Mouse (Mus musculus): ENCODE data around the gene Hps4. TPM values are rescaled to one million over a fixed set of nuclear protein-coding genes. Genes with fewer than 3 reads are reported as not detected.
"Not testable (repeated sequence)": the region's sequence is repeated elsewhere in the genome, so short reads cannot be mapped to it uniquely, and the experiment has no call there.

Hps4 gene
- polyA plus RNA-seq, 1 experiment from 2014 or later: 39.1 TPM

- no peak overlapping the region for H3K27ac ChIP-seq
- ATAC-seq (replicated peaks; ENCODE audit: low FRiP score): no peak
- H3K4me3 ChIP-seq (replicated peaks): no peak overlapping the region
- 88% methylated on average over 4 of the region's 4 CpGs for WGBS
- peaks cover 23% of the 10 kb centered on the region for H3K36me3 ChIP-seq
- H3K4me1 ChIP-seq: peaks cover 26% of the 10 kb centered on the region
- no peak overlapping the region for H3K9ac ChIP-seq
- no peaks in the 10 kb centered on the region for H3K9me3 ChIP-seq (replicated peaks)
- no peak overlapping the region for H3K4me2 ChIP-seq
- no peaks in the 10 kb centered on the region for H3K27me3 ChIP-seq
These were observed 41.2 kb upstream of the Hps4 start for GRCm38 (mm10) chr5:112301694-112302093.

GRCm38 (mm10) chr5:112302310-112302709 is 40.6 kb upstream of the Hps4 start:
- H3K9ac ChIP-seq: no peak overlapping the region
- H3K27me3 ChIP-seq: no peaks in the 10 kb centered on the region
- no peak for ATAC-seq (replicated peaks; ENCODE audit: low FRiP score)
- peaks cover 20% of the 10 kb centered on the region; the same call in 1 of the 2 replicates for H3K4me1 ChIP-seq
- H3K9me3 ChIP-seq (replicated peaks): no peaks in the 10 kb centered on the region
- peaks cover 29% of the 10 kb centered on the region for H3K36me3 ChIP-seq
- no peak overlapping the region for H3K4me3 ChIP-seq (replicated peaks)
- no peak overlapping the region for H3K4me2 ChIP-seq
- 83% methylated on average over 5 of the region's 5 CpGs for WGBS
- no peak overlapping the region for H3K27ac ChIP-seq

- H3K27ac ChIP-seq: no peak overlapping the region
- no peak for ATAC-seq (replicated peaks; ENCODE audit: low FRiP score)
These were observed 37.0 kb upstream of the Hps4 start for GRCm38 (mm10) chr5:112305842-112306241.

GRCm38 (mm10) chr5:112313222-112313885 is 29.5 kb upstream of the Hps4 start:
- Histone ChIP-seq H3K27ac (no peak overlapping the region), H3K9me3 (replicated peaks) (no peaks in the 10 kb centered on the region), H3K4me3 (replicated peaks) (no peak overlapping the region), H3K4me2 (no peak overlapping the region), H3K27me3 (no peaks in the 10 kb centered on the region), H3K9ac (no peak overlapping the region), H3K4me1 (peaks cover 13% of the 10 kb centered on the region), H3K36me3 (peaks cover 76% of the 10 kb centered on the region)
- ATAC-seq (replicated peaks; ENCODE audit: low FRiP score): no peak
- 86% methylated on average over 11 of the region's 11 CpGs for WGBS

More at GRCm38 (mm10) chr5:112305842-112306241, 37.0 kb upstream of the Hps4 start:
- no peaks in the 10 kb centered on the region for H3K27me3 ChIP-seq
- H3K4me2 ChIP-seq: no peak overlapping the region
- H3K9me3 ChIP-seq (replicated peaks): no peaks in the 10 kb centered on the region
- 70% methylated on average over 5 of the region's 5 CpGs for WGBS
- H3K9ac ChIP-seq: no peak overlapping the region
- no peaks in the 10 kb centered on the region for H3K4me1 ChIP-seq
- no peak overlapping the region for H3K4me3 ChIP-seq (replicated peaks)
- peaks cover 63% of the 10 kb centered on the region for H3K36me3 ChIP-seq

GRCm38 (mm10) chr5:112316468-112316867 is 26.4 kb upstream of the Hps4 start:
- no peak overlapping the region for H3K4me2 ChIP-seq
- H3K4me3 ChIP-seq (replicated peaks): no peak overlapping the region
- no peak for ATAC-seq (replicated peaks; ENCODE audit: low FRiP score)
- no peaks in the 10 kb centered on the region for H3K9me3 ChIP-seq (replicated peaks)
- no peaks in the 10 kb centered on the region for H3K27me3 ChIP-seq
- H3K36me3 ChIP-seq: peaks cover 46% of the 10 kb centered on the region
- 72% methylated on average over 5 of the region's 5 CpGs for WGBS
- H3K27ac ChIP-seq: peak overlapping the region; percentile 46; the same call in 1 of the 2 replicates
- H3K4me1 ChIP-seq: peaks cover 13% of the 10 kb centered on the region
- H3K9ac ChIP-seq: no peak overlapping the region

GRCm38 (mm10) chr5:112317328-112317727 is 25.6 kb upstream of the Hps4 start:
- no peak overlapping the region for H3K27ac ChIP-seq
- peaks cover 39% of the 10 kb centered on the region for H3K36me3 ChIP-seq
- no peak overlapping the region for H3K9ac ChIP-seq
- H3K27me3 ChIP-seq: no peaks in the 10 kb centered on the region
- no peak overlapping the region for H3K4me3 ChIP-seq (replicated peaks)
- H3K9me3 ChIP-seq (replicated peaks): no peaks in the 10 kb centered on the region
- WGBS: 50% methylated on average over 5 of the region's 5 CpGs
- H3K4me2 ChIP-seq: no peak overlapping the region
- ATAC-seq (replicated peaks; ENCODE audit: low FRiP score): no peak
- H3K4me1 ChIP-seq: peaks cover 13% of the 10 kb centered on the region

- H3K36me3 ChIP-seq: peaks cover 19% of the 10 kb centered on the region
- not testable (repeated sequence) for H3K27ac ChIP-seq; H3K4me3 ChIP-seq (replicated peaks); H3K4me2 ChIP-seq; H3K27me3 ChIP-seq; H3K9me3 ChIP-seq (replicated peaks); H3K9ac ChIP-seq; ATAC-seq (replicated peaks; ENCODE audit: low FRiP score)
- 67% methylated on average over 2 of the region's 2 CpGs for WGBS
- H3K4me1 ChIP-seq: peaks cover 15% of the 10 kb centered on the region
These were observed 23.5 kb upstream of the Hps4 start for GRCm38 (mm10) chr5:112319343-112319742.

GRCm38 (mm10) chr5:112320379-112320778 is 22.5 kb upstream of the Hps4 start:
- no peak overlapping the region for H3K4me2 ChIP-seq
- no peak overlapping the region for H3K4me3 ChIP-seq (replicated peaks)
- no peaks in the 10 kb centered on the region for H3K9me3 ChIP-seq (replicated peaks)
- H3K27me3 ChIP-seq: no peaks in the 10 kb centered on the region
- H3K9ac ChIP-seq: no peak overlapping the region
- WGBS: 78% methylated on average over 5 of the region's 5 CpGs
- peaks cover 10% of the 10 kb centered on the region for H3K36me3 ChIP-seq
- H3K27ac ChIP-seq: no peak overlapping the region
- no peak for ATAC-seq (replicated peaks; ENCODE audit: low FRiP score)
- peaks cover 25% of the 10 kb centered on the region for H3K4me1 ChIP-seq

GRCm38 (mm10) chr5:112320936-112321335 is 21.9 kb upstream of the Hps4 start:
- H3K4me3 ChIP-seq (replicated peaks): no peak overlapping the region
- H3K27ac ChIP-seq: no peak overlapping the region
- no peak overlapping the region for H3K4me2 ChIP-seq
- no peaks in the 10 kb centered on the region for H3K27me3 ChIP-seq
- H3K36me3 ChIP-seq: peaks cover 6% of the 10 kb centered on the region; the same call in 1 of the 2 replicates
- no peak overlapping the region for H3K9ac ChIP-seq
- no peak for ATAC-seq (replicated peaks; ENCODE audit: low FRiP score)
- 75% methylated on average over 6 of the region's 6 CpGs for WGBS
- H3K4me1 ChIP-seq: peaks cover 29% of the 10 kb centered on the region
- H3K9me3 ChIP-seq (replicated peaks): no peaks in the 10 kb centered on the region

- no peak for ATAC-seq (replicated peaks; ENCODE audit: low FRiP score)
- H3K4me1 ChIP-seq: peaks cover 26% of the 10 kb centered on the region
- no peaks in the 10 kb centered on the region for H3K27me3 ChIP-seq
- peaks cover 2% of the 10 kb centered on the region; the same call in 1 of the 2 replicates for H3K36me3 ChIP-seq
- H3K4me2 ChIP-seq: no peak overlapping the region
- 80% methylated on average over 4 of the region's 4 CpGs for WGBS
- H3K27ac ChIP-seq: no peak overlapping the region
- H3K9ac ChIP-seq: no peak overlapping the region
- H3K9me3 ChIP-seq (replicated peaks): no peaks in the 10 kb centered on the region
- no peak overlapping the region for H3K4me3 ChIP-seq (replicated peaks)
These were observed 21.5 kb upstream of the Hps4 start for GRCm38 (mm10) chr5:112321376-112321775.

- H3K9ac ChIP-seq: no peak overlapping the region
- no peaks in the 10 kb centered on the region for H3K27me3 ChIP-seq
- H3K36me3 ChIP-seq: peaks cover 8% of the 10 kb centered on the region
- H3K4me2 ChIP-seq: no peak overlapping the region
- H3K27ac ChIP-seq: no peak overlapping the region
- H3K4me3 ChIP-seq (replicated peaks): no peak overlapping the region
- 87% methylated on average over 6 of the region's 6 CpGs for WGBS
- ATAC-seq (replicated peaks; ENCODE audit: low FRiP score): no peak
- peaks cover 31% of the 10 kb centered on the region for H3K4me1 ChIP-seq
- H3K9me3 ChIP-seq (replicated peaks): no peaks in the 10 kb centered on the region
These were observed 19.6 kb upstream of the Hps4 start for GRCm38 (mm10) chr5:112323246-112323645.

- H3K4me3 ChIP-seq (replicated peaks): peak overlapping the region; percentile 99
- H3K4me1 ChIP-seq: peaks cover 31% of the 10 kb centered on the region
- H3K9ac ChIP-seq: 0 out of 2 replicates have a peak overlapping the region, but pooled peaks have one; percentile 28
These were observed 18.0 kb upstream of the Hps4 start for GRCm38 (mm10) chr5:112324637-112325545.

More at GRCm38 (mm10) chr5:112324637-112325545, 18.0 kb upstream of the Hps4 start:
- Histone ChIP-seq H3K9me3 (replicated peaks) (no peaks in the 10 kb centered on the region), H3K27ac (peak overlapping the region; percentile 95), H3K36me3 (peaks cover 24% of the 10 kb centered on the region), H3K27me3 (no peaks in the 10 kb centered on the region), H3K4me2 (peak overlapping the region; percentile 79)
- WGBS: 14% methylated on average over 24 of the region's 24 CpGs
- ATAC-seq (replicated peaks; ENCODE audit: low FRiP score): peak; percentile 80

Data from kidney, embryonic 15.5 days (tissue).